Mouse (Mus musculus) Patski (cell line): ENCODE results near the gene Senp7. TPM values are rescaled to one million over a fixed set of nuclear protein-coding genes. Genes with fewer than 3 reads are reported as not detected.
"Not testable (repeated sequence)": the region's sequence is repeated elsewhere in the genome, so short reads cannot be mapped to it uniquely, and the experiment has no call there.

Source experiments
- ATAC-seq: fragments of 100-300 bp; one replicate; pipeline ENCODE4 v1.8.0; 2021
- CTCF ChIA-PET: fragments of 350-600 bp; sonication (Branson Sonifier 250); formaldehyde crosslinking; loops from one replicate; lab custom pipeline; 2022; ENCODE audit warnings: inconsistent platforms; lab: Charles Lee
- POLR2A ChIA-PET: fragments of 350-600 bp; sonication (Branson Sonifier 250); formaldehyde crosslinking; loops from one replicate; lab custom pipeline; 2022; ENCODE audit warnings: antibody characterized with exemption, inconsistent platforms; lab: Charles Lee
- DNase-seq: peaks from one replicate; pipeline ENCODE4 v3.0.0-alpha.2; 2011; ENCODE audit warnings: low read depth, low spot score
- H3K27me3 ChIP-seq: fragments of 371-371 bp; one replicate; pipeline ENCODE4 v1.5.1; 2021
- CTCF ChIP-seq: fragments of 100-300 bp; IDR thresholded peaks from one replicate; pipeline ENCODE4 v1.5.1; 2021
- in situ Hi-C: fragments of 300-500 bp; cut with MboI; formaldehyde crosslinking; loops from 3 replicates; pipeline ENCODE4 v1.11.1; 2018; ENCODE audit warnings: low pct_unique_long_range_greater_than_20kb, mixed read lengths
- polyA plus RNA-seq: library from polyadenylated mRNA; unstranded; gene quantifications from one replicate; pipeline ENCODE4 v1.2.3, GENCODE M21; 2021

Gene Senp7
- polyA plus RNA-seq, 1 experiment from 2014 or later: 22.8 TPM

GRCm38 (mm10) chr16:56064334-56064990 lies 16.3 kb downstream of the Senp7 start:
- DNase-seq (no peak), ATAC-seq (peak; percentile 89)
- H3K27me3 ChIP-seq: peaks cover 6% of the 10 kb centered on the region
- peak; percentile 74 for TF ChIP-seq CTCF
- POLR2A ChIA-PET: interaction anchor here (0.6 kb wide), 1 partner anchor 99 kb away, joined by 3 read pairs; the partner anchor contains the start of gene Rpl24
- CTCF ChIA-PET: interaction anchor here (0.5 to 2.8 kb wide), 18 partner anchors 9 to 217 kb away, joined by 3 to 15 read pairs (median 4); no protein-coding TSS in a partner anchor
- in situ Hi-C loops: loop anchor here (10.0 kb wide), 2 partner anchors 90 to 120 kb away; partner anchors contain the start of gene Zbtb11

GRCm38 (mm10) chr16:56066113-56066512 lies 18.0 kb downstream of the Senp7 start:
- no peak for TF ChIP-seq CTCF
- ChIA-PET CTCF (interaction anchor here (0.7 to 2.8 kb wide), 4 partner anchors 25 to 115 kb away, joined by 3 to 13 read pairs (median 6); no protein-coding TSS in a partner anchor), POLR2A (no interaction called here)
- peaks cover 6% of the 10 kb centered on the region for H3K27me3 ChIP-seq
- ATAC-seq (no peak), DNase-seq (no peak)
- in situ Hi-C loops: loop anchor here (10.0 kb wide), 2 partner anchors 91 to 121 kb away; partner anchors contain the start of gene Zbtb11

- in situ Hi-C loops: loop anchor here (10.0 kb wide), 2 partner anchors 94 to 124 kb away; partner anchors contain the start of gene Zbtb11
- CTCF ChIA-PET: interaction anchor here (1.2 to 2.0 kb wide), 4 partner anchors 11 to 117 kb away, joined by 5 to 6 read pairs (median 6); no protein-coding TSS in a partner anchor
- POLR2A ChIA-PET: no interaction called here
- no peak for TF ChIP-seq CTCF
- no peak for DNase-seq
- peaks cover 6% of the 10 kb centered on the region for H3K27me3 ChIP-seq
- ATAC-seq: no peak
These were observed 20.5 kb downstream of the Senp7 start for GRCm38 (mm10) chr16:56068523-56069070.

- no peak for ATAC-seq
- CTCF ChIA-PET: no interaction called here
- no peak for DNase-seq
- in situ Hi-C loops: loop anchor here (10.0 kb wide), 1 partner anchor 57 kb away; no protein-coding TSS in a partner anchor
- POLR2A ChIA-PET: interaction anchor here (0.7 kb wide), 1 partner anchor 1641 kb away, joined by 4 read pairs; no protein-coding TSS in a partner anchor
- peaks cover 6% of the 10 kb centered on the region for H3K27me3 ChIP-seq
- no peak for TF ChIP-seq CTCF
These were observed 23.4 kb downstream of the Senp7 start for GRCm38 (mm10) chr16:56071317-56072232.

GRCm38 (mm10) chr16:56072533-56072932 lies 24.4 kb downstream of the Senp7 start:
- ATAC-seq (no peak), DNase-seq (no peak)
- POLR2A ChIA-PET: interaction anchor here (0.7 kb wide), 1 partner anchor 1640 kb away, joined by 4 read pairs; no protein-coding TSS in a partner anchor
- TF ChIP-seq CTCF: no peak
- CTCF ChIA-PET: no interaction called here
- H3K27me3 ChIP-seq: peaks cover 6% of the 10 kb centered on the region
- in situ Hi-C loops: loop anchor here (10.0 kb wide), 1 partner anchor 58 kb away; no protein-coding TSS in a partner anchor

GRCm38 (mm10) chr16:56073150-56073549 lies 25.0 kb downstream of the Senp7 start:
- H3K27me3 ChIP-seq, ATAC-seq, DNase-seq, POLR2A ChIA-PET: not testable (repeated sequence)
- CTCF ChIA-PET: interaction anchor here (1.0 kb wide), 1 partner anchor 9 kb away, joined by 3 read pairs; no protein-coding TSS in a partner anchor
- in situ Hi-C loops: loop anchor here (10.0 kb wide), 1 partner anchor 58 kb away; no protein-coding TSS in a partner anchor

- no peaks in the 10 kb centered on the region for H3K27me3 ChIP-seq
- in situ Hi-C loops: loop anchor here (10.0 kb wide), 1 partner anchor 59 kb away; no protein-coding TSS in a partner anchor
- POLR2A ChIA-PET: no interaction called here
- DNase-seq (no peak), ATAC-seq (no peak)
- CTCF ChIA-PET: interaction anchor here (1.0 kb wide), 1 partner anchor 10 kb away, joined by 3 read pairs; no protein-coding TSS in a partner anchor
- no peak for TF ChIP-seq CTCF
These were observed 26.0 kb downstream of the Senp7 start for GRCm38 (mm10) chr16:56074122-56074521.

- no peak for ATAC-seq
- TF ChIP-seq CTCF: no peak
- H3K27me3 ChIP-seq: no peaks in the 10 kb centered on the region
- in situ Hi-C loops: loop anchor here (10.0 kb wide), 1 partner anchor 60 kb away; no protein-coding TSS in a partner anchor
- no peak for DNase-seq
- POLR2A ChIA-PET: no interaction called here
- CTCF ChIA-PET: interaction anchor here (1.0 kb wide), 1 partner anchor 10 kb away, joined by 5 read pairs; no protein-coding TSS in a partner anchor
These were observed 26.4 kb downstream of the Senp7 start for GRCm38 (mm10) chr16:56074565-56074964.
